Mouse (Mus musculus) forebrain, embryonic 10.5 days (tissue): ENCODE data around the gene Sh3bgrl3. TPM values are rescaled to one million over a fixed set of nuclear protein-coding genes. Genes with fewer than 3 reads are reported as not detected.

Experiments used
- DNase-seq: peaks from one replicate; pipeline ENCODE4 v3.0.0-alpha.2; 2017; ENCODE audit warnings: low spot score; ENCODE audit errors: extremely low spot score
- H3K27ac ChIP-seq: fragments of 300-500 bp; sonication (generic); 2 replicates; pipeline ENCODE4 v1.5.1; 2016; ENCODE audit warnings: mild to moderate bottlenecking
- H3K27me3 ChIP-seq: fragments of 300-500 bp; sonication (generic); 2 replicates; pipeline ENCODE4 v1.6.1; 2016; ENCODE audit warnings: mild to moderate bottlenecking; ENCODE audit not compliant: poor library complexity, severe bottlenecking
- H3K36me3 ChIP-seq: fragments of 300-500 bp; sonication (generic); replicated peaks from 2 replicates; pipeline ENCODE4 v1.6.1; 2016; ENCODE audit warnings: mild to moderate bottlenecking, moderate library complexity
- H3K4me1 ChIP-seq: fragments of 300-500 bp; sonication (generic); 2 replicates; pipeline ENCODE4 v1.6.1; 2016
- H3K4me3 ChIP-seq: fragments of 300-500 bp; sonication (generic); 2 replicates; pipeline ENCODE4 v1.5.1; 2016; ENCODE audit warnings: mild to moderate bottlenecking, moderate library complexity
- H3K9me3 ChIP-seq: fragments of 300-500 bp; sonication (generic); 2 replicates; pipeline ENCODE4 v1.6.1; 2016; ENCODE audit warnings: mild to moderate bottlenecking, moderate library complexity
- WGBS: fragments of 180-500 bp; shearing (Covaris S2); methylation state at CpG from one replicate; pipeline ENCODE4 v1.1.7; 2016; 5-methylcytosine and 5-hydroxymethylcytosine counted together
- polyA plus RNA-seq: library from polyadenylated mRNA; unstranded; fragments of >200 nt; fragmentation: Nextera tagmentation; extraction: Ambion mirVana; gene quantifications from 2 replicates; pipeline ENCODE4 v1.2.1, GENCODE M21; 2016

Sh3bgrl3 gene
- polyA plus RNA-seq, 1 experiment from 2014 or later: 270 TPM

GRCm38 (mm10) chr4:134081730-134082386, 46.7 kb downstream of the Sh3bgrl3 start:
- Histone ChIP-seq H3K9me3 (no peaks in the 10 kb centered on the region; the same call in 1 of the 2 replicates), H3K36me3 (no peaks in the 10 kb centered on the region), H3K4me1 (peaks cover 28% of the 10 kb centered on the region), H3K27ac (peak overlapping the region; percentile 72), H3K27me3 (peaks cover 41% of the 10 kb centered on the region), H3K4me3 (peak overlapping the region; percentile 67)
- DNase-seq: peak; percentile 74
- under 1% methylated on average over 41 of the region's 41 CpGs for WGBS

GRCm38 (mm10) chr4:134080674-134081073, 47.9 kb downstream of the Sh3bgrl3 start:
- peaks cover 41% of the 10 kb centered on the region for H3K27me3 ChIP-seq
- no peak for DNase-seq
- WGBS: 87% methylated on average over 4 of the region's 4 CpGs
- peaks cover 28% of the 10 kb centered on the region for H3K4me1 ChIP-seq
- H3K27ac ChIP-seq: no peak overlapping the region
- H3K4me3 ChIP-seq: 0 out of 2 replicates have a peak overlapping the region, but pooled peaks have one; percentile 67
- no peaks in the 10 kb centered on the region for H3K36me3 ChIP-seq
- H3K9me3 ChIP-seq: no peaks in the 10 kb centered on the region; the same call in 1 of the 2 replicates

- peaks cover 40% of the 10 kb centered on the region for H3K27me3 ChIP-seq
- DNase-seq: peak; percentile 62
- 26% methylated on average over 3 of the region's 3 CpGs for WGBS
Measured at GRCm38 (mm10) chr4:134078694-134079093, 49.9 kb downstream of the Sh3bgrl3 start.

More at GRCm38 (mm10) chr4:134078694-134079093, 49.9 kb downstream of the Sh3bgrl3 start:
- Histone ChIP-seq H3K27ac (peak overlapping the region; percentile 70), H3K36me3 (no peaks in the 10 kb centered on the region), H3K9me3 (no peaks in the 10 kb centered on the region), H3K4me1 (peaks cover 28% of the 10 kb centered on the region), H3K4me3 (no peak overlapping the region)

Other genes with a start within 250 kb of the Sh3bgrl3 start
- 42.7 and 44.1 TPM in 2 replicates for gene Rps6ka1, start 241.0 kb downstream of the Sh3bgrl3 start, polyA plus RNA-seq
- 3,760 and 3,774 TPM in 2 replicates for gene Hmgn2, start 160.1 kb downstream of the Sh3bgrl3 start, polyA plus RNA-seq
- gene Dhdds, start 127.9 kb downstream of the Sh3bgrl3 start, polyA plus RNA-seq: 40.3 and 41.9 TPM in 2 replicates
- gene Lin28a, start 109.9 kb downstream of the Sh3bgrl3 start, polyA plus RNA-seq: 21.6 and 25.7 TPM in 2 replicates
- not detected in 2 replicates for gene Zfp683, start 75.0 kb downstream of the Sh3bgrl3 start, polyA plus RNA-seq
- gene Crybg2, start 68.0 kb downstream of the Sh3bgrl3 start, polyA plus RNA-seq: 1.7 and 3.5 TPM in 2 replicates
- 4.1 and 5.0 TPM in 2 replicates for gene Cd52, start 33.7 kb downstream of the Sh3bgrl3 start, polyA plus RNA-seq
- gene Ubxn11, start 26.2 kb downstream of the Sh3bgrl3 start, polyA plus RNA-seq: 6.3 and 7.3 TPM in 2 replicates
- 34.3 and 35.5 TPM in 2 replicates for gene Cep85, start 58.3 kb upstream of the Sh3bgrl3 start, polyA plus RNA-seq
- not detected in 2 replicates for gene Gm7534, start 74.2 kb upstream of the Sh3bgrl3 start, polyA plus RNA-seq
- not detected in 2 replicates for gene Catsper4, start 98.6 kb upstream of the Sh3bgrl3 start, polyA plus RNA-seq
- gene Cnksr1, start 109.6 kb upstream of the Sh3bgrl3 start, polyA plus RNA-seq: 0.97 and 1.1 TPM in 2 replicates
- 0.72 and 0.90 TPM in 2 replicates for gene E130218I03Rik, start 114.9 kb upstream of the Sh3bgrl3 start, polyA plus RNA-seq
- gene Zfp593, start 116.8 kb upstream of the Sh3bgrl3 start, polyA plus RNA-seq: 20.7 and 22.7 TPM in 2 replicates
- 0.24 TPM in 1 of 2 replicates, not detected in the other for gene Gm30191, start 118.1 kb upstream of the Sh3bgrl3 start, polyA plus RNA-seq
- 8.3 and 8.4 TPM in 2 replicates for gene Grrp1, start 125.3 kb upstream of the Sh3bgrl3 start, polyA plus RNA-seq
- 21.7 and 22.0 TPM in 2 replicates for gene Pdik1l, start 159.1 kb upstream of the Sh3bgrl3 start, polyA plus RNA-seq
- gene Trim63, start 186.3 kb upstream of the Sh3bgrl3 start, polyA plus RNA-seq: 0.22 and 0.84 TPM in 2 replicates
- gene Slc30a2, start 214.4 kb upstream of the Sh3bgrl3 start, polyA plus RNA-seq: not detected in 2 replicates